Mouse (Mus musculus) spleen, adult 18-20 months (tissue): ENCODE results near the gene Tmem217.

Source experiments
- DNase-seq, 2 experiments: peaks; one replicate each; pipeline ENCODE4 v3.0.0; 2022; ENCODE audit warnings: mixed read lengths in 2 of 2

Gene Tmem217

GRCm38 (mm10) chr17:29485336-29486233 lies 66.6 kb downstream of the Tmem217 start:
- DNase-seq = no peak

DNA sequence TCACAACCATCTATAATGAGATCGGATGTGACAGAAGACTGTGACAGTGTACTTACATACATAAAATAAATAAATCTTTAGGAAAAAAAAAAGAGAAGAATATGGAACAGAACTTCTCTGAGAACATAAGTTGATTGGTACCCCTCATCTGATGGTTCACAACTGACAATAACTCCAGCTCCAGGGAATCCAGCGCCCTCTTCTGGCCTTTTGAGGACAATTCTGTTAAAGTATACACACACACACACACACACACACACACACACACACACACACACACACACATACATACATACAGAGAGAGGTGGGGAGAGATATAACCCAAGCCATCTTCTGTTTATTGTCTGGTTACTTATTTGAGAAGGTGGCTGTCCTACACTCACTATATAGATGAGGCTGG lies 67.8 kb downstream of the Tmem217 start:
- no peak for DNase-seq

- no peak for DNase-seq
Observed at GRCm38 (mm10) chr17:29483282-29483681, 68.9 kb downstream of the Tmem217 start.

- DNase-seq = no peak
Observed at GRCm38 (mm10) chr17:29482632-29483031, 69.6 kb downstream of the Tmem217 start.

- DNase-seq = no peak
Observed at GRCm38 (mm10) chr17:29480256-29480655, 71.9 kb downstream of the Tmem217 start.

GRCm38 (mm10) chr17:29478271-29478670 lies 73.9 kb downstream of the Tmem217 start:
- no peak for DNase-seq

- DNase-seq = no peak
Observed at GRCm38 (mm10) chr17:29477357-29477756, 74.8 kb downstream of the Tmem217 start.

GRCm38 (mm10) chr17:29476461-29476860 lies 75.7 kb downstream of the Tmem217 start:
- no peak for DNase-seq
